Mouse (Mus musculus) liver, adult (tissue): Measurements from ENCODE around the gene Upb1.

Source experiments
- GATA4 ChIP-seq: IDR thresholded peaks from 2 replicates; pipeline ENCODE4 v1.6.1; 2014; ENCODE audit warnings: mild to moderate bottlenecking, low read length; ENCODE audit not compliant: insufficient replicate concordance

The Upb1 gene

DNA sequence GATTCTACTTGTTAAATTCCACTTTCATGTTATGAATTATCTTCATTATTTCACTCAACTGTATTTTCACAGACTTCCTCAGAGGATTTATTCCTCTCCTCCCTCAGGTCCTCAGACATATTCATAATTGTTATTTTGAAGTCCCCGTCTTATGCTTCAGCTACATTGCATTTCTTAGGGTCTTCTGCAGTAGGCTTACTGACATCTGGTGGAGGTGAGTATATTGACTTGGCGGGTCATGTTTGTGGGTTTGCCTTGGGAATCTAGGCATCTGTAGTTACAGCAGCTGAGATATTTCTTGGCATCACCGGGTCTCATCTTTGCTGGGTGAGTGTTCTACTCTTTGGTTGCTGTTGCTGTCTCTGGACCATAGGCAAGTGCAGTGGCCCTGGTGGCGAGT is at the start of gene Upb1:
Gene Upb1, plus strand, starts transcription at position 158 of the 400 bp plus-strand sequence.
- no peak for TF ChIP-seq GATA4

DNA sequence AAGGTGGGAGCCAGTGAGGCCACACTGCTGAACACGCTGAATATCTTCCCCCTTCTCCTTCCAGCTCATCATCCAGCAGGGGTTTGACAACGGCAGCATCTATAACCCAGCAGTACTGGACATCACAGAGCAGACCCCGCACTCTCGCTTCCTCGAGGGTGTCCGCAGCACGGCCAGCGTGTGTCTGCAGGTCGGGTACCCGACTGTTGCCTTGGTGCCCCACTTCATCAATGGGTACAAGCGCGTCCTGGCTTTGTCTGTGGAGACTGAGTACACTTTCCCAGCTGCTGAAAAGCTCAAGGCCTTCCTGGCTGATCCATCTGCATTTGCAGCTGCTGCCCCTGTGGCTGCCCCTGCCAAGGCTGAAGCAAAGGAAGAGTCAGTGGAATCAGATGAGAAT is 48.4 kb upstream of the Upb1 start:
- no peak for TF ChIP-seq GATA4

DNA sequence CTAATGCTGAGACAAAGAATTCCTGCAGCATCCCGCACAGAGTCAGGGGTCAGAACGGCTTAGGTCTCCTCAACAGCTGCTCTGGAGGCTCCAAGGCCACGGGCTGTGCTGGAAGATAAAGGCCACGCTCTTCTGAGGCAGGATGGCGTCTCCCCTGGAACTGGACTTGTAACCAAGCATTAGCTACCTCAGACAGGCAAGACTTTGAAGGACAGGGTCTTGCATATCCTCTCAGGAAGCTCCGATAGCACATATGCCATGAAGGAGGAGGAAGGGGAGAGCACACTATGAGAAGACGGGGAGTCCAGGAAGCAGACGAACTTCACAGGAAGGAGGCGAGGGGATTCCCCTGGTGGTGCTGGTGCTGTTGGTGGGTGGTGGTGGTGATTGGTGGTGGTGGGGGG is 47.1 kb upstream of the Upb1 start:
- 0 out of 2 replicates have a peak, but pooled peaks have one; percentile 59 for TF ChIP-seq GATA4

DNA sequence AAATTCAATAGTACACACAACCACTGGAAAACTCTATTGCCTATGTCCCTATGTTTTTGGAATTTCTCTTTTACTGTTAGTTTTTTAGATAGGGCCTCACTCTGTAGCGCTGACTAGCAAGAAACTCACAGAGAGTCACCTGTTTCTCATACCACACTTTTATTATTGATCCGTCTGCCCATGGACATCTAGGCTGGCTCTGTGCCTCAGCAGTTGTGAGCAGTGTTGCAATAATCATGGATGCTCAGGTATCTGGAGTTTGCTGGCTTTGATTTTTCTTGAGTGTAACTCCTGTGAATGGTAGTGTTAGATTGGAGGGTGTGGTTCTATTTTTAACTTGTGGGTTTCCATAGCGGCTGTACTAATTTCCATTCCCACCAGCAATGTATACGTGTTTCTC is 45.6 kb upstream of the Upb1 start:
- TF ChIP-seq GATA4 = no peak

DNA sequence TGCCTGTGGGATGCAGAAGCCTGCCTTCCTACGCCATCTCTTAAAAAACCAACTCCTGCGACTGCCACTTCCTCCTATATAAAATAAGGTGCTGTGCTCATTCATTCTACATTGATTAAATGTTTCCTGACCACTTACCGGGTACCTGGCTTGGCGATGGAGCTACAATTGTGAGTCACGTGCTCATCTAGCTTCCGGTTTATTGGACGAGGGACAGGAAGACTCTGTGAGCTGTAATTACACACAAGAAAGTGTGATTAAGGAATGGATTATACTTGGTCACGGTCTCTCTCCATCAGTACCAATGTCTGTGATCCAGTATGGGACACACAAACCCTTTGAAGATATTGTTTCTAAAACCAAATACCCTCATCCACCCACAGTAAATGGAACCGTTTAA is 36.1 kb upstream of the Upb1 start:
- TF ChIP-seq GATA4 = no peak

DNA sequence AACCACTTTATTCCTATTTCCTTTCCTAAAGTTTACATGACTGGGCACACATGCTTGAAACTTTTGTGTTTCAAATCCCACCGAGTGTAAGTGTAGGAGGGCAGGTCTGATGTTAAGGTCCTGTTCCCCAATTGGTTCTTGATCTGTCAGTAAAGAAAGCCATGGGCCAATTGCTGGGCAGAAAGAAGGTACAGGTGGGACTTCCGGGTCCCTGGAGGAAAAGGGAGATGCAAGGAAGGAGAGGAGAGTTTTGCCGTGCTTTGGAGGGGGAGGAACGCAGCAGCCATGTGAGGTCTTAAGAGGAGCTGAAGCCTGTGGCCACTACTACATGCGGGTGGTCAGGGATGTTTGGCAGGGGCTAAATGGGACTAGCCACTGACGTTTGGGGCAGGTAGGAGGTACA is 35.7 kb upstream of the Upb1 start:
- no peak for TF ChIP-seq GATA4

DNA sequence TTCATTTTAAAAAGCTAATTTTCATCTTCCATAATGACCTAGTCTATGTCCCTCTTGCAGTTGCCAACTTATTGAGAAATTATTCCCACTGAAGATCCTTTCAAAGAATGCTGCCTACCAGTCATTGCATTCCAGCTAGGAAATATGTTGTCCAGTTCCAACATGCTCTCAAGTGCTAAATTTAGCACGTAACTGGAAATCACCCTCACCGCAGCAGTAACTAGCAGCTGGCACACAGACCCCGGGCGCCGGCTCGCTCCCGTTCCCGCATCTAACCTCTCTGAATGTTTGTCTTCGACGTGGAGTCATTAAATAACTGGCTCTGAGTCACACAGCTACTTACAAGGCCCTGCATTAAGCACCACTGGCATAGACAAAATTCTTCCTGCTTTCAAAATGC is 22.2 kb upstream of the Upb1 start:
- no peak for TF ChIP-seq GATA4

DNA sequence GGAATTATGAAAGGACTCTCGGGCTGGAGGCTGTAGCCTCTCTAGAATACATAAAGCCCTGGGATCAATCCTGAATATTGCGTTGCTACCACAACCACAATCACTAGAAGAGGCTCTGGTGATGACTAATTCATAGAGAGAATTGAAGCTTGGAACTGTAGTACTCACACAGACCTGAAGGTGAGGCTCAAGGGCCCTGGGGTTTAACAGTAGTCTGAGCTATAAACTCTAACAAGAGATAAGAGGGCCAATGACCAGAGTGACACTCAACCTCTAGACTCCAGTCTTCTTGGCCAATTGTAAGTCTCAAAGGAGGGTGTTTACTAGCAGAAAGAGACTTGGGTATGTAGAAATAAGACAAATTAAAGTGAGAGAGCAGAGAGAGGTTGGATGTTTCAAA is 10.8 kb upstream of the Upb1 start:
- peak; percentile 96 for TF ChIP-seq GATA4

DNA sequence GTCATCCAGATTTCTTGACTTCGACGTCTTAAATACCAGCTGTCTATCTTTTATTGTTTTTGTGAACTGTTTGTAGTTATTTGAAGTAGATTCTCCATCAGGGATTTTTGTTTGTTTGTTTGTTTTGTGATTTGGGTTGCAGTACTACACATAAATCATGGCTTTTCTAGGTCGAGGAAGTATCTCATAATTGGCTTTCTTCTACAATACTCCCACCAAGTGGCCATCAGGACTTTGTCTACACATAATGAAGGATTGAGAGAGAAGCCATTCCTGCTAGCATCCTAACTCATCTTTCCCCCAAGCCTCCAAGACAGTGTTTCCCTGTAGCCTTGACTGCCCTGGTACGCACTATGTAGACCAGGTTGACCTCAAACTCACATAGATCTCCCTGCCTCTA is 10.1 kb upstream of the Upb1 start:
- TF ChIP-seq GATA4 = no peak

DNA sequence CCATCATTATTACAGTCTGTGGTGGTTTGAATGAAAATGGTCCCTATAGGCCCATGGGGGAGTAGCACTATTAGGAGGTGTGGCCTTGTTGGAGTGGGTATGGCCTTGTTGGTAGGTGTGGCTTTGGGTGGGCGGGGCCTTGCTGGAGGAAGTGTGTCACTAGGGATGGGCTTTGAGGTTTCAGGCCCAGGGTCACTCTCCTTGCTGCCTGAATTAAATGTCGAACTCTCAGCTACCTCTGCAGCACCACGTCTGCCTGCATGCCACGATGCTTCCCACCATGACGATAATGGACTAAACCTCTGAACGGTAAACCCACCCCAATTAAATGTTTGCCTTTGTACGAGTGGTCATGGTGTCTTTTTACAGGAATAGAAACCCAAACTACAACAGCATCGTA is 6.1 kb upstream of the Upb1 start:
- TF ChIP-seq GATA4 = no peak

DNA sequence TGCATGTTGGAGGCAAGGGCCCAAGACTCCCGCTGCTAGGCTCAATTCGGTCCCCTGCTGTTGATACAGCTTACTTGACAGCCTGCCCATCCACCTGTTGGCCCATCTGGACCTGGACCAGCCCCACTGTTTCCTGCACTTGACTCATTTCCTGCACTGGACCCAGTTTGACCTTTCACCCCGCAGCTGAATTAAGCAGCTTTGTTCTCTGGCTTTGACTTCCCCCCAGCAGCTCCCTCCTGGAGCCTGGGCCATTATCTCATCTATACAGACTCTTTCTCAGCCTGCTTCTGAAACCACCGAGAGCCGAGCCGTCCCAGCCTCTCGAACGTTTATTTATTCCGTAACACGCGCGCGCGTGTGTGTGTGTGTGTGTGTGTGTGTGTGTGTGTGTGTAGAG is 3.9 kb upstream of the Upb1 start:
- peak; percentile 6; the same call in 1 of the 2 replicates for TF ChIP-seq GATA4

DNA sequence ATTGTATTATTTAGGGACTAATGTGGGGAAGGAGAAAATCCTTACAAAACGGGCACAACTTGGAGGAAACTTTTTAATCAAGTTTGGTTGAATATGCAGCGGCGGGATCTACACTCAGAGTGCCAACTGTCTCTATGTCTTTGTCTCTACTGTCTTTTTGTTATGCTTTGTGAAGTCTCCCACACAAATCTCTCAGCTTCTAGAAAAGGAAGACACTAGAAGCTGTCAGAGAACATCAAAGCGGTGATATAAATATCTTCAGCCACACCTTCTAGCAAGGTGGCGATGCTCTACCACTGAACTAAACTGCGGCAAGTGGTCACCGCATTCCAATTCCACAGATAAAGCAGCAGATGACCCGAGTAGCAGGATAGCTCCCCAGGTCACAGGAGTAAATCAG is 5.0 kb downstream of the Upb1 start:
- TF ChIP-seq GATA4 = no peak

DNA sequence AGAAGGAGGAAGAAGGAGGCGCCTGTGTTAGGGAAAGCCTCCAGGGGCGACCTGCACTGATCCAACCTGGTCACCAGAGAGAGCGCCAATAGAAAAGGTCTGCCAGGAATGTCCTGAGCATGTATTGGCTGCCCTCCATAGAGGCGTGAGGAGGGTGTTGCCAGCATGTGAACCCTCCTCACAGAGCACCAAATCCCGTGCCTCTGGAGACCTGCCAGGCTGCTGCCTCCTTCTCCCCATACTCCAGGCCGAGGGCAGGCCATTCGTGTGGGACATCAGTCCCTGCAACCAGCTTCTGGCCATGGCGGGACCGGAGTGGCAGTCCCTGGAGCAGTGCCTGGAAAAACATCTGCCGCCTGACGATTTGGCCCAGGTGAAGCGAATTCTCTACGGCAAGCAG is 5.8 kb downstream of the Upb1 start:
- no peak for TF ChIP-seq GATA4

DNA sequence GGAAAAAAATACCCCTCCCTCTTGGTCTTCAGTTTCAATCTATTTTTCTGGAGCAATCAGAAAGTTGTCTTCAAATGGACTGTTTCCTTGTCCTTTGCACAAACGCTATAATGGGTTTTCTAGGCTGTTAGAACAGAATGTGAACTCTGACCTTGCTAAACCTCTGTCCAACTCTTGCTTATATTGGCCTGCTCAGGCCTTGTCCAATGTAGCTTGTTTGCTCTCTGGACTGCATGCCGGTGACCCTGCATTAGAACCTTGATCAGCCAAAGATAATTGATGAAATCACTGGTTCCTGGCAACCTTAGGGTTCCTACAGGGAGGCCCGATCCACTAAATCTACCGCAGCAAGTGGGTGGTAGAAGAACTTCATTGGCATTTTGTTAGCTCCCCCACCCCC is 6.8 kb downstream of the Upb1 start:
- TF ChIP-seq GATA4 = peak; percentile 74

DNA sequence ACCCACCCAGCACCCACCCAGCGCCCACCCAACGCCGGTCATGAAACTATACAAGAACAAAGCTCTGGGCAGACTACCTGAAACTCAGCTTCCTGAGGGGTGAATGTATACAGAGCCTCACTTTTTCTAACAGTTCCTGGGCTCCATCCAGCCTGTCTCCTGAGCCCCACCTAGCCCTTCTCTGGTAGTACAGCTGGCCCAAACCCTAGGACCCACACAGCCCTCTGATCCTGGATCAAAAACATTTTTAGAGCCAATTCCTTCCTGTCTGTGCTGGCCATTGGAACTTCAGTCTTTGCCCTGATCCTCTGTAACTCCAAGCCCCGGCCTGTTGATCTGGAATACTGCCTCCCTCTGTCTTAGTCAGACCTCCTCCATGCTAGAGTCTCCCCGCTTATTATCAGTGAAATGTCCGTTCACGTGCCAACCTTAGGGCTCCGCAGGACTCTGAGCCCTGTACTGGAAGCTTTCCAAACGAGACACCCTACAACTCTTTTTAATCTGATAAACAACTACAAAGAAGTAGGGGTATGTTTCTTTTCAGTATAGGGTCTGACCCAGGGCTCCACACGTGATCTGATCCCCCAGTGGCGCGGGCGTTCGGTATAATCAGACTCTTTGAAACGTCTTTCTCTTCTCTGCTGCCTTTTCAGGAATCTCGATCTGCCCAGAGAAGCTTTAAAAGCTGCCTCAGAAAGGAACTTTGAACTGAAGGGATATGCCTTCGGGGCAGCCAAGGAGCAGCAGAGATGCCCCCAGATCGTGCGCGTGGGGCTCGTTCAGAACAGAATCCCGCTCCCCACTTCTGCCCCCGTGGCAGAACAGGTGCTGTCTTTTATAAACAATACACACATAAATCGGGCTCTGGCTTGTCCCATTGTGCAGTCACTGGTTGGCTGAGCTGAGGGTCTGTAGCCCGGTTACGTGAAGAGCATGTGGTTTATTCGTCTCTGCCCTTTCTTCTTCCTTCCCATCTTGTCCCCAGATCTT is 11.5 kb downstream of the Upb1 start:
- TF ChIP-seq GATA4 = peak; percentile 25; the same call in 1 of the 2 replicates

DNA sequence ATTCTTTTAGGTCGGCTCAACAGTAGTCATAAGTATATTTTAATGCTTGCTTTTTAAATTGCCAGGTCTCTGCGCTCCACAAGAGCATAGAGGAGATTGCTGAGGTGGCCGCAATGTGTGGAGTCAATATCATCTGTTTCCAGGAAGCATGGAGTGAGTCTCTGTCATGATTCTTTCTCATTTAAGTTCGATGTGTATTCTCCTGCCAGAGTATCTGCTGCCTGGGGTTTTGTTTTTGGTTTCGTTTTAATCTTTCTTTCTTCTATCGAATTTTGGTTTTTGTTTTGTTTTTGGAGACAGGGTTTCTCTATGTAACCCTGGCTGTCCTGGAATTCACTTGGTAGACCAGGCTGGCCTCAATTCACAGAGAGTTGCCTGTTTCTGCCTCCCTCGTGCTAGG is 14.0 kb downstream of the Upb1 start:
- no peak for TF ChIP-seq GATA4
